Mouse (Mus musculus) c-Kit-positive CD71-positive TER-119-negative erythroid progenitor cells, embryonic 14.5 days (primary cell): ENCODE results near the gene Dhx37.
"Not testable (repeated sequence)": the region's sequence is repeated elsewhere in the genome, so short reads cannot be mapped to it uniquely, and the experiment has no call there.

Experiments used
- DNase-seq: peaks from one replicate; pipeline ENCODE4 v3.0.0-alpha.2; 2013; ENCODE audit warnings: low read depth

Gene Dhx37

DNA sequence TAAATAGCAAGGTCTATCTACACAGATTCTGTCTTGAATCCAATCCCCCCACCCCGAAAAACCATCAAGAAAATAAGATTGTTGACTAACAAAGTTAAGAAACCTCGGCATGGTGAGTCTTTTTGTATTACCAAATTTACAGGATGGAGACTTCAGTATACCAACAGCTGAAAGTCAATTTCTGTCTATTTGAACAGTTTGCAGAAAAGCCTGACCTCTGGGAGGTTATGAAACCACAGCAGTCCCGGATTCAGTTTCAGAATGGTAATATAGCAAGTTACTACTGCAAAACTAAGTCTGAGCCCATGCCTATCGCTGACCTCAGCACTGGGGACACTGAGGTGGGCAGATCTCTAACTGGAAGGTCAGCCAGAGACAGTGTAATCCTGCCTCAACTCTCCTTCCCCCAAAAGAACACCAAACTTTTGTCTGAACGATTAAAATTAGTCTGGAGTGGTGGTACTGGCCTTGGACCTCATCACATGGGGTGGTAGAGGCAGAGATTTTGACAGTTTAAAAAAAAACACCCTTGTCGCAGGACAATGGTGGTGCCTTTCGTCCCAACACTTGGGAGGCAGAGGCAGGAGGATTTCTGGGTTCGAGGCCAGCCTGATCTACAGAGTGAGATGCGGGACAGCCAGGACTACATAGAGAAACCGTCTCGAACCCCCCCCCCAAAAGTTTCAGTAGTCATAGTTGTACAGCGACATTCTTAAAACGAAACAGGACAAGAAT, 45.4 kb downstream of the Dhx37 start:
- no peak for DNase-seq

DNA sequence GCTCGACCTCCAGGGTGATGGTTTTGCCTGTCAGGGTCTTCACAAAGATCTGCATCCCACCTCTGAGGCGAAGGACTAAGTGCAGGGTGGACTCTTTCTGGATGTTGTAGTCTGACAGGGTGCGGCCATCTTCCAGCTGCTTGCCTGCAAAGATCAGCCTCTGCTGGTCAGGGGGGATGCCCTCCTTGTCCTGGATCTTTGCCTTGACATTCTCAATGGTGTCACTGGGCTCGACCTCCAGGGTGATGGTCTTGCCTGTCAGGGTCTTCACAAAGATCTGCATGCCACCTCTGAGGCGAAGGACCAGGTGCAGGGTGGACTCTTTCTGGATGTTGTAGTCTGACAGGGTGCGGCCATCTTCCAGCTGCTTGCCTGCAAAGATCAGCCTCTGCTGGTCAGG, 46.6 kb downstream of the Dhx37 start:
- not testable (repeated sequence) for DNase-seq

DNA sequence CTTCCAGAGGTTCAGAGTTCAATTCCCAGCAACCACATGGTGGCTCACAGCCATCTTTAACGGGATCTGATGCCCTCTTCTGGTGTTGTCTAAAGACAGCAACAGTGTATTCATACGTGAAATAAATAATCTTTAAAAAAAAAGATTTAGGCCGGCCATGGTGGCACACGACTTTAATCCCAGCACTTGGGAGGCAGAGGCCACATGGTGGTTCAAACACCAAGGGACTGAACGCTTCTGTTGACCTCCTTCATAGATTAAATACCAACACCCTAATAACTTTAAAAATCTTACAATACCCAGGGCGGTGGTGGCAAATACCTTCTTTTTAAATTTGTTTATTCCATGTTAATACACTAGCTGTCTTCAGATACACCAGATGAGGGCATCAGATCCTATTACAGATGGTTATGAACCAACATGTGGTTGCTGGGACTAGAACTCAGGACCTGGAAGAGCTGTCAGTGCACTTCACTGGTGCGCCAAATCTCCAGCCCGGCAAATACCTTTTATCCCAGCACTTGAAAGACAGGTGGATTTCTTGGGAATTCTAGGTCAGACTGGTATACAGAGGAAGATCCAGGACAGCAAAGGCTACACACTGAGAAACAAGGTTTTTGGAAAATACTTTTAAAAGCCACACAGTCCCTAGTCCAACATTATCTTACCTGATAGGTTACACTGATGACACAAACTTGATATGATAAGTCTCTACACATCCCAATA, 48.5 kb downstream of the Dhx37 start:
- DNase-seq = no peak

DNA sequence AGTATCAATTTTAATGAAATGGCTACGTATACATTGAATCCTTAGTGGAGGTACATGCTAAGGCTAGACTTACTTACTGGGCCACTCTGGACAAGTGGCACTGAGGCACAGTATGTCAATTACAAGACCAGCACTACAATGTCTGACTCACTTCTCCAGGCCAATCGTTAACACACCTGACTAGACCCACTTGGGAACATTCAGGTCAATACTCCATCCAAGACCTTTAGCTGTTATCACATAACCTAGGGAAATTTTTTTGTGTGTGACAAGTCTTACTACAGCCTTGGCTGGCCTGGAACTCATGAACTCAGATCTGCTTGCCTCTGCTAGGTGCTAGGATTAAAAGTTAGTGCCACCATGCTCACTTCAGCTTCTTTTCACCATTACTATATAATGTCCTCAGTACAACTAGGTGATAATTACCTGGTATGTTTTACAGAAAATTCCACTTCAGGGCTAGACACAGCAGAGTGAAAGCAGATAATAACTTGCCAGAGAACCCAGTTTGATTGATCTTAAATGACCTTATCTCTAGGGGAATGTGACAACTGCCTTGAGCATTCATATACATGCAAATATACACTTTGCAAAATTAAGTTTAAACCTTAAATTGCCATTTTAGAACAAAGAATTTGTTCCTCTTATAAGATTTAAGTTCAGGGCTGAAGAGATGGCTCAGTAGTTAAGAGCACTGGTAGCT, 49.3 kb downstream of the Dhx37 start:
- DNase-seq = no peak

DNA sequence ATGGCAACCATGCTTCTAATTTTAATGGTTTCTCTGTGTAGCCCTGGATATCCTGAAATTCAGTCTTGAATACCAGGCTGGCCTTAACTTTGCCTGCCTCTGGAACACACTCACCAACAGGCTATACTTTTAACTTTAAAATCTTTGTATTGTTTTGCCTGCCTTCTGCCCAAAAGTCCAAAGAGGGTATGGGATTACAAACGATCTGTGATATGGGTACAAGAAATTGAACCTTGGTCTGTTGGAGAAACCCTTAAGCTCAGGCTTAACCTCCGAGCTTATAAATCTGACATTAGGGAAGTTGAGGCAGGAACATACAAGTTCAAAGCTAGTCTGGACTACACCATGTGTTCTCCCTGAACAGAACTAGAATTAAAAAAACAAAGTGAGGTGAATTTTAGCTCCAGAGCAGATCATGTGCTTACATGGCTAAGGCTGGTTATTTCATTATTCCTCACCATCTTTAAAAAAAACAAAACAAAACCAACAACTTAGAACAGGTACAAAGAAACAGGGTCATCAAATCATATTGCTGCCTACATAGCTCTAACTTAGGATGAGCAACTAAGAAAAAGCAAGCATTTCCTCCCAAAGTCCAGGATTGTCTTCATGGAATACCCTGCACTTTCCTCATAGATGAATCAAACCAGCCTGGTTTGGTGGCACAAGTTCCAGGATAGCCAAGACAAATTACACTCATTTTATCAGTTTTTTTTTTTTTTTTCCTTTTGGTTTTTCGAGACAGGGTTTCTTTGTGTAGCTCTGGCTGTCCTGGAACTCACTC, 50.1 kb downstream of the Dhx37 start:
- DNase-seq = no peak

DNA sequence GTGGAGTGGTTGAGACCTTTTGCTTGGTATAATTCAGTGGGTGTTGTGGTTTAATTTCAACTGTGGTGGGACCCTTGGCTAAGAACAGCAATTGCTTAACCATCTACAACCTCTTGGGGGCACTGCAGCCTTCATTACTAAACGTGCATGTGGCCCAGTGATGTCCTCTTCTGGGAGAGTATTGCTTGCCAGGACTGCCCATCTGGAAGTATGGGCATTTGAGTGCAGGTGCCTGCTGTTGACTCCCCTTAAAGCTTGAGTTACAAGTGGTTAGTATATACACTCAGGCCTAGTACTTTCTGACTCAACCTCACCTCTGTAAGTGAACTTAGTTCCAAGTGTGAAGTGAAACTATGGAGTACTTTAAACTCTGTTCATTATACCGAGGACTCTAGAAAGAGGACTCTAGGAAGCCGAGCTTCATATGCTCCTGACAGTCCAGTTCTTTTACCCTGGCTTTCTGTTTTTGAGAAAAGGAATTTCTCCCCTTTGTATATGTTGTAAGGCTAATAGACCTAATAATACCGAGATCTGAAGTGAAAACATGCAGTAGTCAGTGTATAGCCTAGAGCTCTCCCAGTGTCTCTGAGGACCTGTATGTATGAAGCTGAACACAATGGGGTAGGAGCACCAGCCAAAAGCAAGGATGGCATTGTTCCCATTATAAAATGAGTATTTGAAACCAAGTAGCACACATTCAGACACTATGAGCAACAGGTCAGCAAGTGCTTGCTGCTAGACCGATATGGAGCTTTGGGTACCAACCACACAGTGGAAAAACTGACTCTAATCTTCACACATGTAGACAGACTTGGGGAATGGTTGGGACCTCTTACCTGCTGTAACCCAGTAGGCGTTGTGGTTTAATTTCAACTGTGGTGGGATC, 51.0 kb downstream of the Dhx37 start:
- no peak for DNase-seq

DNA sequence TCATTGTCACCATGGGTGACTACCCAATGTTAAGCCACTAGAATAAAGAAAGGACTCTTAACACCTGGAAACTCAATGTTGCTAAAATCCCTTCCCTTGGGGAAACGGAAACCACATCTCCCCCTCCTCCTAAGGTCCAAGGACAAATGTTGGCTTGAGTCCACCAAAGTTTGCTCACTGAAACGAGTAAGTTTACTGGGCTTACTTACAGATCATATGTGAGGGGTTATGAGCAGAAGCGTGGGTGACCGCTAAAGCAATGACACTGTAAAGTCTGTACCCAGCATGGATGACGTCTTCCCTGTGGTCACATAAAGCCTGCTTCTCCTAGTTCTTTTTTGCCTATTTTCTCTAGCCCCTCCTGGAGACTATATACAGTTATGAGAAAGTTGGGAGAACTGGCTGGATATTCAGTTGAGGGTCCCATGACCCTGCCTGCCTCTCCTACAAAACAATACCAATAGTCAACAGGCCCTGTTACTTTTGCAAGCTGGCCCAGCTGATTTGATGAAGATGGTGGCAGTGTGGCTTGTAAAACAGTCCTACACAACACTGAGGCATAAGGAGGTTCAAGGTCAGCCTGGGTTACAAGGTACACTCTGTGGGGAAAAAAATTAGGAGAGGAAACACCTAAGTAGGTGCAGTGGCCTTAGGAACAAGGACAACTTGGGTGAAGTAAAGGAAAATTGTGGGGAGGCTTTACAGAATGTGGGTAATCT, 51.8 kb downstream of the Dhx37 start:
- no peak for DNase-seq

DNA sequence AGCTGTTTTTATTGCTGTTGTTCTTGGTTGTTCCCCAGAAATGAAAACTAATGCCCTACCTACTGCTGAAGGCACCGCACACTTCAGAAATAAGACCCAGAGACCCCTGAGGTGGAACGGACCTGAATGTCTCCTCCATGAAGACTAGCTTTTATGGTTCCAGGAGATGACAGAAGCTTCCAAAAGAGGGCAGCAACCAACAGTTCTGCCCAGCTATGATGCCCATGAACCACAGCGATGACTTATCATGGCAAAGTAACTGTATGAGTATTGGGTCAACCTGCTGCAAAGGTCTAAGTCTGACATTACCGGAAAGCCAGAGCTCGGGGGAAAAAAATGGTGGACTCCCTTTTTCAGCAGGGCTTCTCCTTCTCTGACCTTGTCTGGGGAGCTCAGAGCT, 55.0 kb downstream of the Dhx37 start:
- no peak for DNase-seq

DNA sequence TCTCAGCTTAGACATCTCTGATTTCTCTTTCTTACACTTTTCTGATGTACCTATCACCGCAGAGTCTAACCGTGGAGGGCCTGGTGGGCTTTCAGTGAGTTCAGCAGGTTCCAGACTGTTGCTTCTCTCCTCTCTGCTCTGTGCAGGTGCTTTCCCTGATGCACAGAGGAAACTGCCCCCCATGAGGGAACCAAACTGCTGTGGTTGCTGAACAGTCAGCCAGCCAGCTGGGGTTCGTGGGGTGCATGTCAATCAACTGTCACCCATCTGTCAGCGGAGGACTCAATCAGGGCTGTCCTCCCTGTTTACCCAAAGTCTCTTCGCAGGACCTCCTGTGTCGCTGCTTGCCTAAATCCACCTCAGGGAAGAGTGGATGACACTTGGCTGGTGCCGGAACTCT, 56.7 kb downstream of the Dhx37 start:
- DNase-seq = no peak

DNA sequence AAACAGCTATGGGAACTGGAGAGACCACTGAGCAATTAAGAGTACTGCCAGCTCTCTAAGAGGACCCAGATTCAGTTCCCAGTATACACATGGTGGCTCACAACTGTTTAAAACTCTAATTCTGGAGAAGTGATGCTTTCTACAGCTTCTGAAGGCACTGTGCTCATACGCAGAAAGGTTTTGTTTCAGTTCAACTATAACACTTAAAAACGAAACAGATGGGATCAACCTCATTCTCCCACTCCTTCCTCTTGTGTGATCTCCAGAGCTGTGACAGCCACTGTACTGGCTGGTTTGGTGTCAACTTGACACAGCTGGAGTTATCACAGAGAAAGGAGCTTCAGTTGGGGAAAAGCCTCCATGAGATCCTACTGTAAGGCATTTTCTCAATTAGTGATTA, 58.0 kb downstream of the Dhx37 start:
- no peak for DNase-seq

DNA sequence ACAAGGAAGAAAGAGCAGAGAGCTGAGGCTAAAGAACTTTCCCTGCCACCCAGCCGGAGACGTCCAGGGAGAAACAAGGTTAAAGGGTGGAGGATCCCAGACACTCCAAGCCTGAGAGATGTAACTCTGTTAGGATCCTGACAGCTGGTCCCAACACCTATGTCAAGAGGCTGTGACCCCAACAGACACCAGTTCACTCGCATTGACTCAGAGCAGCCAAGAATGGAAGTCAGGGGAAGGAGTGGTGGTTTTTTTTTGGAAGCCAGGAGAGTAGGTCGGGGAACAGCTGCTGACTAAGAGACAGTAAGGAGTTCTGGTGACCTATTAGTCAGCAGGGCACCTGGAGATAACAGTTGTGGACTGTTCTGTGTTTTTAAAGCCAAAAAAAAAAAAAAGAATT, 61.9 kb downstream of the Dhx37 start:
- no peak for DNase-seq

DNA sequence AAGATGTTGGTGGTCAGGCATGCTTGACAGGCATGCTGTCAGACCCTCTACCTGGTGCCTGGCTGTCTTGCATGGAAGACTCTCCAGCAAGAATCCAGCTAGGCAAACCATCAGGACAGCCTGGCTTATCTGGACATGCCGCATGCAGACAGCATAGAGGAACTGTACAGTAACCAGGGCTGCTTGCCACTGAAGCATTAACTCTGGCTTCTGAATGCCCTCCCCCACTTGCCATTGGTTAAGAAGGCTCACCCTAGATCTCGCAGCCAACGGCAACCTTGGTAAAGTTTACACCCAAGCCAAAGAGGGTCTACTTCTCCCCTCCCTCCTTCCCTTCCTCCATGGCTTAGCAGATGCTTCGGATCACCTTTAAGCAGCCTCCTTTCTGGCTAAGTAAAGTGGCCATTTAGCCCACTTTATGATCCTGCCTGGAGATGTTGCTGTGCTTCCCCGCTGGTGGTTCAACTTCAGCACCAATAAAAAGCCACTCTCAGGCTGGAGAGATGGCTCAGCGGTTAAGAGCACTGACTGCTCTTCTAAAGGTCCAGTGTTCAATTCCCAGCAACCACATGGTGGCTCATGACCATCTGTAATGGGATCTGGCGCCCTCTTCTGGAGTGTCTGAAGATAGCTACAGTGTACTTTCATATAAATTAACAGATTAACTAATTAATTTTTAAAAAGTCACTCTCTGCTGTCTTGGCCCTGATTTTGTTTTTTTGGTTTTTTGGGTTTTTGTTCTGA, 62.8 kb downstream of the Dhx37 start:
- no peak for DNase-seq

DNA sequence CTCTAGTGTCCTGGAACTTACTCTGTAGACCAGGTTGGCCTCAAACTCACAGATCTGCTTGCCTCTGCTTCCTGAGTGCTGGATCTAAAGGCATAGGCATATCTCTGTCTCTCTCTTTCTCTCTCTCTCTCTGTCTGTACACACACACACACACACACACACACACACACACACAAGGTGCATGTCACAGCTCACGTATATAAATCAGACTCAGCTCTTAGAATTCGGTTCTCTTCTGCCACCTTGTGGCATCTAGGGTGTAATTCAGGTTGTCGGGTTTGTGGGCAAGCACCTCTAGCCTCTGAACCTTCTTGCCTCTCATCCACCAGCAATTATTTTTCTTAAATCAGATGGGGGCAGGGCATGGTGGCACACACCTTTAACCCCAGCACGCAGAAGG, 65.4 kb downstream of the Dhx37 start:
- DNase-seq = no peak

DNA sequence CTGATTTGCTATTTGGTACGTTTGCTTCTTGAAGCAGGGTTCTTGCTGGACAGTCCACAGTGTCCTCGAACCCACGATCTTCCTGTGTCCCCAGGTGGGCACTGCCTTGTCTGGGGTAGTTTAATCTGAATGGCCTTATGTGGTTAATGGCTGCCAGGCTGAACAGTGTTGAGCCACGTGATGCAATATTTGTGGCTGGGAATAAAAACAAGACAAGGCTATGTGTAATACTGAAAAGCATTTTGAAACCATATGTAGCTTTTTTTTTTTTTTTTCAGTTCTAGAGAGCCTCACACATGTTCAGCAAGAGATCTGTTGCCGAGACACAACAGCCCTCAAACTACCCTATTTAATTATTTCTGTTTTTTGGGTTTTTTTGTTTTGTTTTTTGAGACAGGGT, 65.8 kb downstream of the Dhx37 start:
- DNase-seq = no peak

DNA sequence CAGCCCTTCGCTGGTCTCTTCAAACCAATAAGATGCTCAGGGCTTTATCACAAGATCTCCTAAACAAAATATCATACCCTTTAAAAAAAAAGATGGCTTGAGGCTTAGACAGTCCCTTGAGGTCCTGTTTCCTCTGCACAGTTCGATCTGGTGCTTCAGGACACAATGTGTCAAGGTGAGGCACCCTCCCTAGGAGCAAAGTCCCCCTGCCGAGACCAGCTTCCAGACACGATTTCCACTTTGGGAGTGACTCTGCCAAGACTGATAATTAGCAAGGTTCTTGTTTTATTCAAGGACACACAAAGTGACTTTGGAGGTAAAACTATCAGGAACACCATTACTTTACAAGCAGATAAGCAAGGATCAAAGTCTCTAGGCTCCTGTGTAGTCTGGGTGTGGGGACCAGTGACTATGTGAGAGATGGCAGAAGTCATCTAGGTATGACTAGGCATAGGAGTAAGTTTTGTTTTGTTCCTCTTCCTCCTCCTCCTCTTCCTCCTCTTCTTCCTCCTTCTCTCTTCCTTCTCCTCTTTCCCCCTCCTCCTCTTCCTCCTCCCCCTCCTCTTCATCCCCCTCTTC, 69.0 kb downstream of the Dhx37 start:
- DNase-seq = no peak

DNA sequence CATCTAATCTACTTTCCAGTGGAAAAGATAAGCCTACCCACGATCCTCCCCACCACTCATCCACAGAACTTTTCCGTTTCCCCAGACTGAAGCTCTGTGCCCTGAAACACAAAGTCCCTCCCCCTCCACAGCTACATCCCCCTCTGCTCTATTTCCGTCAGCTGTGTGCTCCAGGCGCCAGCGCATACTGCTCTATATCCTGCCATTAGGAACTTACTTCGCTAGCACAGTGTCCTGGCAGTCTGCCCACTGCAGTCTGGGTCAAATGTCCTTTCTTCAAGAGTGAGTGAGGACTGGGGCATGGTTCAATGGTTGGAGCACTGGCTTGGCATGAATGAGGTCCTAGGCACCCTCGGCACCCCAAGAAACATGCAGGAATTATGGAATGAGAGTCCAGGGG, 70.0 kb downstream of the Dhx37 start:
- DNase-seq = no peak
